Mouse (Mus musculus): ENCODE results near the gene Lrrc8c.

Lrrc8c gene

DNA sequence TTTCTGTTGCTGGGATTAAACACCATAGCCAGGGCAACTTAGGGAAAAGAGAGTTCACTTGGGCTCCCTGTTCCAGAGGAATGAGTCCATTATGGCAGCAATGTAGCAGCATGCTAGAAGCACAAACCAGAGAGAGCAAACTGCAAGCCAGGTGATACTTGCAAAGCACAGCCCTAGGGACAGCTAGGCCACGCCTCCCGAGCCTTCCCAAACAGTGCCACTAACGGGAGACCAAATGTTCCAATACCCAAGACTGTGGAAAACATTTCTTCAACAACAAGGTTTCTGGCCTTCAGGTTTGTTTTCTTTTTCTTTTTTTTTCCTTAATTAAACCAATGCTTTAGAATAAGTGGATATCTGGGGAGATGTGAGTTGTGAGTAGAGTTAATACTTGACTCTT lies 38.2 kb downstream of the Lrrc8c start:
- DNase-seq (ENCODE audit: low spot score in 2 of 2) = no peak

DNA sequence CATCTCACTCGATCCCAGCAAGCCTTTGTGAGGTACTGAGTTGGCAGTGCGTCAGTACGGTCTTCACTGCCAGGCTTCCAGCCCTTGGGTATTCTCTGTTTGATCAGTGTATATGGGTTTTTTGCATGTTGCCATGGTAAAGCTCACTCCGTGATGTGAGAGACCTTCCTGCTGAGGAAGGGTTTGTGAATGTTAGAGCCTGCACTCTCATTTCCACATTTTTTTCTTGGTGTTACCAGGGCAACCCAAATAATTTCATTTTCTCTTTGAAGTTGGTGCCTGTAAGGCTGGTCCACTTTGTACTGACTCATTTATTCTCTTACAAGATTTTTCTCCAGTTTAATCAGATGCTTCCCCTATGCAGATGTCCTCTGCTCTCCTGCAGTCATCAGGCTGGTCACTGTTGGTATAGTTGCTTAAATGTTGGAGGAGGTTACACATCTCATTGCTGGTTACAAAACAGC lies 38.6 kb downstream of the Lrrc8c start:
- no peak for DNase-seq (ENCODE audit: low spot score in 2 of 2)

DNA sequence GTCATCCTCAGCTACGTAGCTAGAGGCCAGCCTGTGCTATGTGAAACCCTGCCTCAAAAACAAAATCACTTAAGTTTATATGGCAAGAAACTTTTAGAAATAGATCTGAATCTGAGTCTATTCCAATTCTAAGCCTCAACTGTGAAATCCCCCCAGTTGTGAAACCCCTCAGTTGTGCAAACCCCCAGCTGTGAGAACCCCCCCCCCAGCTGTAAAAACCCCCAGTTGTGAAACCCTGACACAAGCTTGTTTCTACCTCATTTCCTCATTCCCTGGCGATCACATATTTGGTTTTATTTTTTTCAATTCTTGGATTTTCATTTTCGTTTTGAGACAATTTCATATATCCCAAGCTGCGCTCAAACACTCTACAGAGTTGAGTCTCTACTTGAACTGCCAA lies 39.3 kb downstream of the Lrrc8c start:
- DNase-seq (ENCODE audit: low spot score in 2 of 2) = no peak

DNA sequence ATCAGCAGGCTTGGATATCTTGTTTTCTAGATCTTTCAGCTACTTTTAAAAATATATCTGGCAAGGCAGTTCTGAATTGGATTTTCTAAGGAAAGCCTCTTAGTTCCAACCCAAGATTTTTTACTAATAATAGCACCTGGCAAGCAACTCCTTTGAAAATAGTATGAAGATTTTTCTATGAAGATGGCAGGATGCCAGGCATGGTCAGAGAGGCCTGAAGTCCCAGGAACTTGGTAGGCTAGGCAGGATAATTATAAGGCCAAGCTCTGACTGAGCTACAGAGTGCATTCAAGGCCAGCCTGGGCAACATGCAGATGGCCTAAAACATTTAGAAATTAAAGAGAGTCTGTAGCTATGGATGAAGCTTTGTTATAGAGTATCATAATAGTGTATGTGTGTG lies 42.7 kb downstream of the Lrrc8c start:
- DNase-seq (ENCODE audit: low spot score in 2 of 2) = no peak

- no peak for DNase-seq (ENCODE audit: low spot score in 2 of 2)
These were observed 45.6 kb downstream of the Lrrc8c start for GRCm38 (mm10) chr5:105564761-105565160.

DNA sequence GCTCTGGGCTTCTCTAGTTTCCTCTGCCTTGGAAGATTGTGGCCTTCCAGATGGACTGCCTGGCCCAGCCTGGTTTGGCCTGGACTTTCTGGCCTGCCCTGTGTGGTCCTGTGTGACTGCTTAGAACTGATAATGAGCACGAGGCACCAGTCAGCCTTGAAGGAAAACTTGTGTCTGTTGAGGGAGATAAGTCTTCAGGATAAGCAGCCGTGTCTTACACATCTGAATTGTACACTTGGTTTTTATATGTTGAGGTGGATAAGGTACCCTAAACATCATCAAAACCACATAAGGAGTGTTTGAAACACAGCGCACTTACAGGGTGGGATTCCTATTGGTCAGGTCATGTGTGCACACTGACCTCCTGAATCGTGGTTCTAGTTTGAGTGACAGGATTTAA lies 46.6 kb downstream of the Lrrc8c start:
- DNase-seq (ENCODE audit: low spot score in 2 of 2) = no peak

DNA sequence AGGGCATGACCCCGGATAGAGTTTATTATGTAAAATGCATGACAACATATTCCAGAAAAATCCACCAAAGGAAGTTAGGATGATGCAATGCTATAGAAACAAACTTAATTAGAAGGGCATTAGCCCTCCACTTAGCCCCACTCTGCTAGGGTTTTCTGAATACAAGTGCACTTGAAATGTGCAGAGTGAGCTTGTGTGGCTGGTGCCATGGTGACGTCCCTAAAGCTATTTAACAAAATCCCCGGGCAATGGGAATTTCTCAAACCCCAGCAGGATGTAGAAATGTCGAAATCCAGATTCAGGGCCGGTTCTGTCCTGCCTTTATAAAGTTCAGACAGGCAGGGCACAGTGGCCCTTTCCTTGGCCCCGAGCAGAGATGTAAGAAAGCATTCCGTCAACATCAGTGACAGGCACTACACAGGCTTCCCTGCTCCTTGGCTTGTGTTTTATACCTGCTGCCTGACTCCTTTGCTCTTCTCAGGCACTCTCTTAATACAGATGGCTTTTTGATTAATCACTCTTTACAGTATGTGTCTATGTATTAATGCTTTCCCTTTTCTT lies 47.7 kb downstream of the Lrrc8c start:
- no peak for DNase-seq (ENCODE audit: low spot score in 2 of 2)

- no peak for DNase-seq (ENCODE audit: low spot score in 2 of 2)
These were observed 49.0 kb downstream of the Lrrc8c start for GRCm38 (mm10) chr5:105568043-105568747.

DNA sequence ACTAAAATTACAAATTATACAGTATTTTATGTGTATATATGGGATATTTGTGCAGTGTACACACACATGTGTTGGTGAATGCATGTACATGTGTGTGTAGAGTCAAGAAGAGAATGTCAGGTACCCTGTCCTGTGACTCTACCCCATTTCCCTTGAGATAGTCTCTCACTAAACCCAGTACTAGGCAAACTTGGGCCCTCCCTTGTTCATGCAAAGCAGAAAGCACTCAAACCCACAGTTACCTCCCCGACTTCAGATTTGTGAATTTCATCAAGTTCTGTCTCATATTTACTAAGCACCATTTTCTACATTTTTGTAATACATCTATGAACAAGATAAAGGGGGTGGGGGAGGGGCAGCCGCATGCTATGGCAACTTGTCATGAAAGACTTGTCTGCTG lies 50.0 kb downstream of the Lrrc8c start:
- DNase-seq (ENCODE audit: low spot score in 2 of 2) = no peak

DNA sequence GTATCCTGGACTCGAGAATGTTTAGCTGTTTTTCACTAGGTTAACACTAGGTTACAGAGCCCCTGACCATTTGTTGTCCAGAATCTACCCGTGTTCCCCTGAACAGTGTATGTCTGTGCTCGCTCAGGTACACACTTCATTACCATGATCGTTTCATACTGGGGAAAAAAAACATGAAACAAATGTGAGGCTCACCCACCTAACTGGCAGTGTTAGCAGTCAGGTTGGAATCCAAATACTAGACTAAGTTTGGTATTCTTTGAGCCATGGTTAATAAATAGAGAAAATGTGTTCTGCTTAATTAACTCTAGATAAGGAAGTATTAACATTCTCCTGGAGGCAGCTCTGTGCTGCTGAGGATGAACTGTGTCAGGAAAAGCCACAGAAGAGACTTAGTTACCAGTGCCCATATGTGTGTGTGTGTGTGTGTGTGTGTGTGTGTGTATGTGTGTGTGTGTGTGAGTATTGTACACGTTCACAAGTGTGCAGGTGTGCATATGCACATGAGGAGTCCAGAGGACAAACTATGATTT lies 53.0 kb downstream of the Lrrc8c start:
- DNase-seq (ENCODE audit: low spot score in 2 of 2) = no peak

DNA sequence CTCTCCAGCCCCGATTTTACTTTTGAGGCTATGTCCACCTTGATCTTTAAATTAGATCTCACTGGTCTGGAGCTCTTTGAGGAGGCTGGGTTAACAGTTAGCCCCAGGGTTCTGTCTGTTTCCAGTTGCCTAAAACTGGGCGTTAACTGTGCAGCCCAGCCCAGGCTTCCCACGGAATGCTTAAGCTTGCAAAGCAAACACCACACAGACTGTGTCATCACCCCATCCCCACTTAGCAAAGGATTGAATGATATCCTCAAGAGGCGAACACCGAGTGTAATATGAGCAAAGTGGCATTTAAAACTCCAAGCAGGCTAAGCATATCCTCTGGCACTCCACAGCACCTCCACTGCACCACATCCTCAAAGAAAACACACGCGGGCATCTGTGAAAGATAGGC lies 53.7 kb downstream of the Lrrc8c start:
- DNase-seq (ENCODE audit: low spot score in 2 of 2) = no peak

DNA sequence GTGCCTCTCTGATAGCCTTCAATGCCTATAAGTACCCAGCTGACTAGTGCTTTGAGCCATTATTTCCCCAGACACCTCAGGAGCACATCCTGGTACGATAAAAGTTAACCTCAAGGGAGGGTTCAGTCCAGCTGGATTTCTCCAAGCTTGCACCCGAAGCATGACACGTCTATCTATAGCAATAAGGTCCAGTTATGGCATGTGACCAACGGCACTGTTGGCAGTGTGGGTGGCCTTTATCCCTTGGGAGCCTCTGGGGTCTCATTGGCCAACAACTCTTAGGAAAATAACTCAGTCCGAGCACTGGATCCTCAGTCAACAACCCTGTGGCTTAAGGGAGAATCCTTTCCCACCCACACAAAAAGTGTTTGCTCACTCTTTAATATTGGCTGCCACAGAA lies 55.6 kb downstream of the Lrrc8c start:
- DNase-seq (ENCODE audit: low spot score in 2 of 2) = no peak

GRCm38 (mm10) chr5:105575839-105576238 lies 56.7 kb downstream of the Lrrc8c start:
- DNase-seq (ENCODE audit: low spot score in 2 of 2) = no peak

DNA sequence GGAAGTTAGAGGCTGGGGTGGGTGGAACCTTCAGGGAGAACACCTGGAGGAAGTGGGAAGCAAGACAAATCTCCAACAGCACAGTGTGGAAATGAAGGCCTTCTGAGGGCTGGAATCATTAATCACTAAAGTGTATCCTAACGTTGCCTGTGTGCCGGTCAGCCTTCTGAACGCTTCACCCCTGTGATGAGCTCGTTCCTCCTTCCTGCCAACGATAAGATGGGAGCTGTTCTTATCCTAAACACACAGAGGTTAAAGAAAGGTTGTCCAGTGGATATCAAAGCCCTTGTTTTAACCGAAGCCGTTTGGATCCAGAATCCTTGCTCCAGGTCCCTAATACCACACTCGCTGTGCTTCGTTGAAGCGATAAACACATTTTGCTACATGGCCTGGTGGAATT lies 61.7 kb downstream of the Lrrc8c start:
- DNase-seq (ENCODE audit: low spot score in 2 of 2) = no peak

DNA sequence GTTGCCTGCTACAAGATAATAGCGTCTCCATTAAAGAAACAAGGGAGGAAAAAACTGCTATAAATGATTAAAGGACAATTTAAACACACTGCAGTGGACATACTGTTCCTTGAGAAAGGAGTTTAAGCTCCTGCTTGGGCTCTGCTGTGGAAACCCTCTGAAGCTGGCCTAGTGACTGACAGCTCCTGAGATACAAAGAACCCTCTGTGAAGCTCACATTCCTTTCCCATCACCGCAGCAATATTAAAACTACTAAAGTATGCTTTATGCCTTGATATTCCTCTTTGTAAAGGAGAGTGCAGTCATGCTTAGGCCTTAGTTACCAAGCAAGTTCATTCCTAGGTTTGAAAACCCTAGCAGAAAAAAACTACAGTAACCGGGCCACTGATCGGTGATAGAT lies 66.7 kb downstream of the Lrrc8c start:
- DNase-seq (ENCODE audit: low spot score in 2 of 2) = no peak

GRCm38 (mm10) chr5:105586655-105587054 lies 67.5 kb downstream of the Lrrc8c start:
- no peak for DNase-seq (ENCODE audit: low spot score in 2 of 2)

GRCm38 (mm10) chr5:105587471-105587870 lies 68.3 kb downstream of the Lrrc8c start:
- DNase-seq (ENCODE audit: low spot score in 2 of 2) = no peak

DNA sequence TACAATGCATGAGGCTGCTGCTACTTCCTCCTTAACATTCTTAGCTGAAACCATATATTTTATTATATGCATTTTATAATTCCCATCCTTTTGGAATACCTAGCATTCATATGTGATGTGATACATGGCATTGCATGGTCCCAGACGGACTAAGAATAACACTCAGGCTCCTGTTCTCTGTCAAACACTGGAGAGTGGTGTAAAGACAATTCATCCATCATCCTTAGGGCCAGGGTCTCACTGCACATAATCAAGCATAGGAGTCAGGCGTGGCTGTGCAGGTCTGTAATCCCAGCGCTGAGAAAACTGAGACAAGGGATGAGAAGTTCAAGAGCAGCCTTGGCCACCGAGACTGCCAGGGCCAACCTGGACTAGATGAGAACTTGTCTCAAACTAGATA lies 69.5 kb downstream of the Lrrc8c start:
- DNase-seq (ENCODE audit: low spot score in 2 of 2) = no peak

DNA sequence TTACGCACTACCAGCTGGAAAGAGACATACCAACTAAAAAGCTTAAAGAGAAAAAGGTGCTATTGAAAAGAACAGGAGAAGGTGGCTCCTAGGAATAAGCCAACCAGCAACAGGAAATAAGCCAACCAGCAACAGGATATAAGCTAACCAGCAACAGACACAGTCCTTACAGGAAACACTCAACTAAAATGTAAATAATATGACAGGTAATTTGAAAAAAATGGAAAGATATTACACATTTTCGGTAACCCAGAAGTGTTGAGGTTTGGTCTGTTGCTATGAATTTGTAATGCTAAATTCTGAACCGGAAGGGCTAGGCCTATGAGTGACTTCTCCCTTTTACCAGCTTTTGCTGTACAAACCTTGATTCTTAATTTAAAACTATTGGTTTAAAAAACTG lies 69.9 kb downstream of the Lrrc8c start:
- no peak for DNase-seq (ENCODE audit: low spot score in 2 of 2)

DNA sequence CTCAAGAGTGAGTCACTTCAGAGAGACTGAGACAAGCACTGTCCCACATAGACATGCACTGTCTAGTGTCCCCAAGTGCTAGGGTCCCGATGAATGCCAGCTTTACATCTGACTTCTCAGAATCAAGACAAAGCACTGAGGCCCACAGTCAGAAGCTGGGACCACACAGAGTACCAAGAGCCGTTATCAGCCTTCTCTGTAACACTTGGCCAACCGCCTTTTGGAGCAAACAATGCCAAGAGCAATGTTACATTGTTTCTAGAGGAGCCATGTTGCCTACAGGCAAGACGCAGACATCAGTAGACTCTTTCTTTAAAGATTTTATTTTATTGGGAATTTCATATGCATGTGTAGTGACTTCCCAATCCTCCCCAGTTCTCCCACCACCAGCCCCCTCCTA lies 73.2 kb downstream of the Lrrc8c start:
- no peak for DNase-seq (ENCODE audit: low spot score in 2 of 2)

DNA sequence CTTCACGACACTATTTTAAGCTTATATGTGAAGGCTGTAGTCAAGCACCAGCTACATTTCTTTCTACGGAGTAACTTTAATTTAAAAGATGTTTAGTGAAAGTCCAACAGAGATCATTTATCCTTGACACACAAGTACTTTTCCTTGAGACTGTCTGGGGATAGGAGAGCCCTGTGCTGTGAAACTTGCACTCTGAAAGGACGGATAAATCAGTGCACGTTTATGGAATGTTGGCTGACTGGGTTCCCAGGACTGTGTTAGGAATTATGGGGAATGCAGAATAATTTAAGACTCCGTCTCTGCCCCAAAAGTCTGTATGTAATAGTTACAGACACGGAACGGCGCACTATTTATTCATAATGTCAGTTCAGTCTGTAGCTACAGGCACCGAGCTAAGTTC lies 74.4 kb downstream of the Lrrc8c start:
- no peak for DNase-seq (ENCODE audit: low spot score in 2 of 2)

DNA sequence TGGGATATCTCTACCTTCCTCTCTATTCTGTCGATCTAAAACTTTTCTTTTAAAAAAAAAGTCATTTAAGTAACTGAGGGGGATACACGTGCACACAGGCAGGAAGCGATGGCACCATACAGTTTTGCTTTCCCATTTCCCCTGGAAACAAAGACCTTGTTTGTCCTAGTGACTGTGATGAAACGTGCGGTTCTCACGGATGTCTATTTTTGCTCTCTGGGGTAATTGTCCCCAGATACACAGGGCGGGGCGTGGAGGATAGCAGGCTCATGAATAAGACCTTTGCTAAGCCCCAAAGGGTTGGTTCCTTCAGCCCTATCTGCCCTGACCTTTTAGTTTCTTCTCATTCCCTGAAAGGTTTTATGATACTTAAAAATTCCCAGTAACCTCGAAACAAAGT lies 79.7 kb downstream of the Lrrc8c start:
- DNase-seq (ENCODE audit: low spot score in 2 of 2) = no peak

DNA sequence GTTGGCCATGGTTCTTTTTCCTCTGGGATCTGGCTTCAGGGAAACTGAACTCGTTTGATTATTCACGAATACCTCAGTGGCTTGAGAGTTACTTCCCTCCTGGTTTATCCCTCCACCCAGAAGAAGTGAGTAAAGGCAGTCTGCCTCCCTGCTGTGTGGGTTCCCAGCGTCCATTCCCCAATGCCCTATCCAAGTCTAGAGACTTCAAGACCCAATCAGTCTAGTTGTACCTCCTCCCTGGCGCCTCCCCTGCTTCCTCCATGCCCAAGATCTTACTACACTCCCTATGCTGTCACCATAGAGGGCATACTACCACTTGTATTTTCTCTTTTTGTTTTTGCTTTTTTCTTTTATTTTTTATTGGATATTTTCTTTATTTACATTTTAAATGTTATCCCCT lies 80.1 kb downstream of the Lrrc8c start:
- DNase-seq (ENCODE audit: low spot score in 2 of 2) = no peak

- DNase-seq (ENCODE audit: low spot score in 2 of 2) = no peak
These were observed 81.8 kb downstream of the Lrrc8c start for GRCm38 (mm10) chr5:105600998-105601397.

Measured in urinary bladder, adult 18-20 months (tissue).